Mouse (Mus musculus) hindbrain, embryonic 16.5 days (tissue): ENCODE results near the gene Gm4131. TPM values are rescaled to one million over a fixed set of nuclear protein-coding genes. Genes with fewer than 3 reads are reported as not detected.
A peak's percentile ranks its signal among the peaks of the same experiment; 100 is the strongest.

ENCODE experiments used
- ATAC-seq: fragments of 200-750 bp; cut with Nextera tagmentation; 2 replicates; pipeline ENCODE4 v1.8.0; 2017; ENCODE audit warnings: moderate TSS enrichment, moderate library complexity
- H3K27ac ChIP-seq: fragments of 300-500 bp; sonication (generic); 2 replicates; pipeline ENCODE4 v1.5.1; 2014; ENCODE audit warnings: low read depth, mild to moderate bottlenecking, control low read depth, low read length, moderate library complexity
- H3K27me3 ChIP-seq: fragments of 300-500 bp; sonication (generic); replicated peaks from 2 replicates; pipeline ENCODE4 v1.6.1; 2014; ENCODE audit warnings: low read length; ENCODE audit not compliant: control insufficient read depth, insufficient read depth
- H3K36me3 ChIP-seq: fragments of 300-500 bp; sonication (generic); 2 replicates; pipeline ENCODE4 v1.6.1; 2014; ENCODE audit warnings: mild to moderate bottlenecking, low read length, moderate library complexity, mixed read lengths; ENCODE audit not compliant: control insufficient read depth, insufficient read depth
- H3K4me1 ChIP-seq: fragments of 300-500 bp; sonication (generic); 2 replicates; pipeline ENCODE4 v1.6.1; 2014; ENCODE audit warnings: low read depth, low read length; ENCODE audit not compliant: control insufficient read depth, insufficient read depth
- H3K4me2 ChIP-seq: fragments of 300-500 bp; sonication (generic); 2 replicates; pipeline ENCODE4 v1.6.1; 2014; ENCODE audit warnings: mild to moderate bottlenecking, low read length, control low read depth, moderate library complexity
- H3K4me3 ChIP-seq: fragments of 300-500 bp; sonication (generic); 2 replicates; pipeline ENCODE4 v1.5.1; 2014; ENCODE audit warnings: mild to moderate bottlenecking, low read length, control low read depth, moderate library complexity
- H3K9ac ChIP-seq: fragments of 300-500 bp; sonication (generic); 2 replicates; pipeline ENCODE4 v1.6.1; 2014; ENCODE audit warnings: low read depth, mild to moderate bottlenecking, control low read depth, low read length, moderate library complexity
- H3K9me3 ChIP-seq: fragments of 300-500 bp; sonication (generic); 2 replicates; pipeline ENCODE4 v1.6.1; 2014; ENCODE audit warnings: mild to moderate bottlenecking, low read length, moderate library complexity; ENCODE audit not compliant: control insufficient read depth
- WGBS: fragments of 180-500 bp; shearing (Covaris S2); extraction: QIAGEN DNeasy Blood & Tissue Kit; methylation state at CpG from one replicate; pipeline ENCODE4 v1.1.7; 2014; 5-methylcytosine and 5-hydroxymethylcytosine counted together
- polyA plus RNA-seq: library from polyadenylated mRNA; unstranded; fragments of >200 nt; fragmentation: Nextera tagmentation; extraction: Ambion mirVana; gene quantifications from 2 replicates; pipeline ENCODE4 v1.2.1, GENCODE M21; 2015

Gene Gm4131
- polyA plus RNA-seq, 1 experiment from 2014 or later: 0.23 TPM

DNA sequence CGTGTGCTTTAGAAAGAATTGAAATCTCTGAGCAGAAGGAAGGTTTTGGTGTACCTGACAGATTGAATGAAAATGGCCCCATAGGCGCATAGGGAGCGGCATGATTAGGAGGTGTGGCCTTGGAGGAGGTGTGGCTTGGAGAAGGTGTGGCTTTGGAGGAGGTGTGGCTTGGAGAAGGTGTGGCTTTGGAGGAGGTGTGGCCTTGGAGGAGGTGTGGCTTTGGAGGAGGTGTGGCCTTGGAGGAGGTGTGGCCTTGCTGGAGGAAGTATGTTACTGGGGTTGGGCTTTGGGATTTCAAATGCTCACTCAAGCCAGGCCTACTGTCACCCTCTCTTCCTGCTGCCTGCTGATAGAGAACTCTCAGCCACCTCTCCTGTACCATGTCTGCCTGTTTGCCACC, 14.2 kb upstream of the Gm4131 start:
- H3K9me3 ChIP-seq: no peaks in the 10 kb centered on the region
- no peaks in the 10 kb centered on the region for H3K36me3 ChIP-seq
- H3K4me1 ChIP-seq: peaks cover 12% of the 10 kb centered on the region
- H3K4me2 ChIP-seq: no peak overlapping the region
- no peak overlapping the region for H3K4me3 ChIP-seq
- H3K9ac ChIP-seq: no peak overlapping the region
- H3K27ac ChIP-seq: no peak overlapping the region
- WGBS: 85% methylated on average over 3 of the region's 3 CpGs
- no peaks in the 10 kb centered on the region for H3K27me3 ChIP-seq
- ATAC-seq: no peak

DNA sequence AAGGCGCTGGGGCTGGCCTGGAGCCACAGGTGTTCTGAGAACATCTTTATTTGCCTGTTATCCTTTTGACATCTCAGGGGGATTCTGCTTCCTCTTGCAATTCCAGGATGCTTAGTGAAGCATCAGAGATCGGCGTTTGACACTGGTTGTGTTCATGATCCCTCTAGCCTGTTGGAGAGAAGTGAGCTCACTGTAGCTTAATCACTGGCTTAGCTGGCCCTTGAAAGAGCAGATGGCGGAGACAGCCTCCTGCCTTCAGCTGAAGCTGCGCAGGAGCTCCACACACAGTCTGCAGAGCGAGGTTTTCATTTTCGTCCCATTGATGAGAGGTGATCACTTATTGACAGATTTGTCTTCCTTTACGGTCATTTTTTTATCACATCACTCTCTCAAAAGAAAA, 9.1 kb upstream of the Gm4131 start:
- ATAC-seq: no peak
- no peaks in the 10 kb centered on the region for H3K9me3 ChIP-seq
- no peak overlapping the region for H3K4me2 ChIP-seq
- H3K36me3 ChIP-seq: no peaks in the 10 kb centered on the region
- WGBS: 68% methylated on average over 8 of the region's 8 CpGs
- no peak overlapping the region for H3K4me3 ChIP-seq
- no peak overlapping the region for H3K9ac ChIP-seq
- H3K27ac ChIP-seq: no peak overlapping the region
- no peaks in the 10 kb centered on the region for H3K4me1 ChIP-seq
- H3K27me3 ChIP-seq: no peaks in the 10 kb centered on the region

DNA sequence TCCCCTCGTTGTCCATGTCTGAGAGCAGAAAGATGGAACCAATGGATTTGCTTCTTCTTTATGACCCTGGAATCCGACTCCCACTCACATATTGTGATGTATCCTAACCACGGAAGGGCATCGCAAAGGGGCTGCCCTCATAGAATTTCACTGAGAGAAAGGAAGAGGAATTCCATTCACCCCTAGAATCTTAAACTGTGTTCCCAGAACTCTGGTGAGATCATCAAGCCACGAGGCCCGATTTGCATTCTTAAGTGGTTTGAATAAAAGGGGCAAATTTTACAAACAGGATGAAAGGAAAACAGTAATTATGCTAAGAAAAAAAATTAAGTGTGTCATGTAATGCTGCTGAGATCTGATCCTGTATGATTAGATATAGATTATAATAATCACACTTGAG, 8.2 kb upstream of the Gm4131 start:
- Histone ChIP-seq H3K9ac (no peak overlapping the region), H3K4me1 (no peaks in the 10 kb centered on the region), H3K9me3 (no peaks in the 10 kb centered on the region), H3K27ac (no peak overlapping the region), H3K4me3 (no peak overlapping the region), H3K4me2 (no peak overlapping the region), H3K36me3 (no peaks in the 10 kb centered on the region), H3K27me3 (no peaks in the 10 kb centered on the region)
- ATAC-seq: no peak
- 50% methylated on average over 6 of the region's 6 CpGs for WGBS

DNA sequence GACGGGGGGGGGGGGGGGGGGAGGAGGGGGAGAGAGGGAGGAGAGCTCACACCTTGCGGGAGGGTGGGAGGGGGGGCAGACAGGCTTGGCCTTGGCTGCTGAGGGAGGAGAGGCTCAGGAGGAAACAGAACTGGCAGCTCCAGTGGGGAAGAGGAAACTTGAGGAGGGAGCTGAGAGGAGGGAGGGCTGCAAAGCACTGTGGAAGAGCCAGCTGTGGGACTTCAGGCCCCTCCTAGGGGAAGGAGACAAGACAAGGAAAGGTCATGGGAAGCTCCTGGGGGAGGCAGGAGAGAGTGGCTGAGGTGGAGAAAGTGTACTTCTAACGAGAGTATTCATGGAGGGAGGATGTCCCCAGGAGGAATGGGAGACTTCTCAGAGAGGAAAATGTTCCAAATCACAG, 6.7 kb upstream of the Gm4131 start:
- Histone ChIP-seq H3K4me1 (no peaks in the 10 kb centered on the region), H3K27me3 (no peaks in the 10 kb centered on the region), H3K9ac (no peak overlapping the region), H3K4me2 (no peak overlapping the region), H3K9me3 (no peaks in the 10 kb centered on the region), H3K27ac (no peak overlapping the region), H3K36me3 (0 out of 2 replicates have a peak, but pooled peaks cover 2% of the 10 kb centered on the region), H3K4me3 (no peak overlapping the region)
- ATAC-seq: no peak
- WGBS: 3% methylated on average over 2 of the region's 3 CpGs

DNA sequence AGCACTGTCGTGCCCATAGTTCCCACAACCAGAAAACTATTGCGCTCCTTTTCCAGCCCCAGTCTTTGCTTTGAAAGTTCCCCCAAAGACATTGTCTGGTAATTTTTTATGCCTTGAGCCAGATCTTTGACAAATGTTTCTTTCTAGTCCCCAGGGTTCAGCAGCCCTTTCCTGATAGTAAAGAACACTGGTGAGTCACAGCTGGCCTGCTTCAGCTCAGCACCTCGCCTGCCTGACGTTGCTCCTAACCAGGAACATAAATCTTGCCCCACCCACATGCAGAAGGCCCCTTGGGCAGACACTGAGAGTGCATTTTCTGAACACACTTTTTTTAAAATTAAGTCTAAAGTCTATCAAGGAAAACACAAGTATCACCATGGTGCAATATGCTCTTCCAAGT, 3.6 kb upstream of the Gm4131 start:
- Histone ChIP-seq H3K36me3 (0 out of 2 replicates have a peak, but pooled peaks cover 2% of the 10 kb centered on the region), H3K4me2 (no peak overlapping the region), H3K27ac (no peak overlapping the region), H3K9me3 (no peaks in the 10 kb centered on the region), H3K4me1 (no peaks in the 10 kb centered on the region), H3K9ac (no peak overlapping the region), H3K4me3 (no peak overlapping the region), H3K27me3 (no peaks in the 10 kb centered on the region)
- 59% methylated on average over 4 of the region's 4 CpGs for whole genome bisulfite sequencing
- ATAC-seq: no peak

DNA sequence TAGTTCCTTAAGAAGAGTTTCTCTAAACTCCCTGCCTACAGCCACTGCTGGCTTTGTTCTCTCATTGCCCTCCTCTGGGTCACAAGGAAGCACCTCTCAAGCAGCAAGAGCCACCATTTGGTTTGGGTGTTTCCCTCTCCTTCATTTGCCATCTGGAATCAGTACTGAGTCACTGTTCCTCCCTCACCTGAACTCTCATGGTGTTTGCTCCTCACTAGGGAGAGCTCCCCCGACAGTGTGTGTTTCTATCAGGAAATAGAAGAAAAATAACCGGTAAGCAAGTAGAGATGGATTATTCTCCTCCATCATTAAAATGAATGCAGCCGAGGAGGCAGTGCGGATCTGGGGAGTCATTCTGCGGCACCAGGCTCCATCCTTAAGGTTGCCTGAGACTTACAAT, 2.7 kb upstream of the Gm4131 start:
- Histone ChIP-seq H3K9ac (no peak overlapping the region), H3K27me3 (no peaks in the 10 kb centered on the region), H3K36me3 (0 out of 2 replicates have a peak, but pooled peaks cover 2% of the 10 kb centered on the region), H3K4me1 (no peaks in the 10 kb centered on the region), H3K4me3 (no peak overlapping the region), H3K27ac (no peak overlapping the region), H3K9me3 (no peaks in the 10 kb centered on the region), H3K4me2 (no peak overlapping the region)
- WGBS: 90% methylated on average over 5 of the region's 5 CpGs
- ATAC-seq: no peak

DNA sequence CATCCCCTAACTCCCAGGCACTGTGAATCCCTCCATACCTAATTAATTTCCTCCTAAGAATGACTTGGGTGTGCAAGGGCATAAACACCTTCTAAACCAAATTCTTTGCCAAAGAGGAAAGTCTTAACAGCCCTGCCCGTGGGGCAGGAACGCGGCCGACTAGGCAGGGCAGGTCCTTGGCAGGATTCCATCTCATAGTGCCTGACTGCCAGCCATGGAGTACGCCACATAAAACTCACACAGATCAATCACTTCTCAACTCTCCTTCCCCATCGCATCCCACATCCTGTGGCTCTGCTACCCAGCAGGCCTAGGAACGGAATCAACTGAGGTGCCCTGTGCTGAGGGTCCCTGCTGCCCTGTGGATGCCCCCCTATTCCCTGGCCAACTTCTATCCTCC, 3.0 kb downstream of the Gm4131 start:
- WGBS: 50% methylated on average over 7 of the region's 7 CpGs
- Histone ChIP-seq H3K4me3 (no peak overlapping the region), H3K9ac (no peak overlapping the region), H3K27me3 (no peaks in the 10 kb centered on the region), H3K4me1 (peaks cover 5% of the 10 kb centered on the region), H3K4me2 (no peak overlapping the region), H3K9me3 (no peaks in the 10 kb centered on the region), H3K27ac (no peak overlapping the region), H3K36me3 (no peaks in the 10 kb centered on the region)
- ATAC-seq: no peak

DNA sequence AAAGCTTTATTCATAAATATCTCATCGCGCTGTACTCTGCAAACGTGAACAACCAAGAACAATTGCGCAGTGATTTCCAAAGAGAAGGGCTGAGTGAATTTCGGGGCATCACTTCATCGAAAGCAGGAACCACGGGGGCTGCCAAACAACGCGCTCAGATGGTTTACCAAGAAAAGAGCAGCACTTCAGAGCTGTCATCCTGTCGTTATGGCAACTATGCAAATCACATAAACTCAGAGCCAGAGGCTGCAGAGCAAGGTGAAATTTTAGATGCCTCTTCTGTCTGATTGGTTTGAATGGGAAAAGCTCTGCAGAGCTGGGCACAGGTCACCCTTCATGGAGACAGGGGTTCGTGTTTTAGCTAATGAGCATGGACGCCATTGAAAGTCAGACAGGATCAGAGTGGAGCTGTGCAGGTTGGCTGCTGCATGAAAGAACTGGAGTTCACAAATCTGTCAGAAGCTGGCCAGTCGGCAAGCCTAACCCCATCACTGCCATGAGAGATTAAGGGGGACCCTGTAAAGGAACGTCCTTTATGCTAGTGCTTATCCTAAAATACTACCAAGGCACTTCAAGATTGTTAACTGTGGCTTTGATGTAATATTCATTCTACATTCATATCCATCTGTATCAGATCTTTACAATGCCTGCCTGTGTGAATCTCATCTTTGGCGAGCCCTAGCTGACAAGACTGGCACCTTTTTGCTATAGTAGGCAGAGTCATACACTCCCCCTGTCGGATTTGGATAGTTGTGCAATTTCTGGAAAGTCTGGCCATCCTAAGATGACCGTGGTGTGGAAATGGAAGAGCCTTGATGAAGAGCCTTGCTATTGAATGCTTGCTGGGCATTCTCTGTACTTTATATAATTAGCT, 4.6 kb downstream of the Gm4131 start:
- 34% methylated on average over 17 of the region's 17 CpGs for WGBS
- H3K9ac ChIP-seq: no peak overlapping the region
- H3K9me3 ChIP-seq: no peaks in the 10 kb centered on the region
- H3K4me1 ChIP-seq: peaks cover 16% of the 10 kb centered on the region
- no peak overlapping the region for H3K4me3 ChIP-seq
- ATAC-seq: peak; percentile 62; the same call in 1 of the 2 replicates
- H3K36me3 ChIP-seq: no peaks in the 10 kb centered on the region
- H3K4me2 ChIP-seq: peak overlapping the region; percentile 24
- H3K27ac ChIP-seq: peak overlapping the region; percentile 36; the same call in 1 of the 2 replicates
- H3K27me3 ChIP-seq: no peaks in the 10 kb centered on the region

DNA sequence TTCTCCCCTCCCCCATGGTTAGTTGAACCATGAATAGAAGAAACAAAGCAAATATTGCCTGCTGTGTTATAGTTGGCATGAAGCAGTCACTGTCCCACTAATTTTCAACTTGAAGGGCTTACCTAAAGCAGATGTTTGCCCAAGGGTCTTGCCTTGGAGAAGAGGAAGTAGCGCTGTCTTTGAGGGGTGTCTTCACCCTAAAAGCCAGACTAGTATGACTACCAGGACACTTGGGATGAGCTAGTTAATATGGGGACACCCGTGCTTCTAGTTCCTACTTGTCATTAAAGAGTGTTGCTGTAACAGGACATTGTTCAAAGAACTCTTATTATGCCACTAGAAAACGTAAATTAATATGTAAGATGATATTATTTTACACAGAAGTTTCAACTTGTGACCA, 9.6 kb downstream of the Gm4131 start:
- Histone ChIP-seq H3K4me2 (peak overlapping the region; percentile 91), H3K4me1 (peaks cover 22% of the 10 kb centered on the region), H3K9me3 (no peaks in the 10 kb centered on the region), H3K9ac (no peak overlapping the region), H3K36me3 (no peaks in the 10 kb centered on the region), H3K27ac (no peak overlapping the region), H3K27me3 (no peaks in the 10 kb centered on the region), H3K4me3 (peak overlapping the region; percentile 77)
- 78% methylated on average over 3 of the region's 3 CpGs for WGBS
- no peak for ATAC-seq
